Mouse (Mus musculus) embryonic facial prominence, embryonic 14.5 days (tissue): Measurements from ENCODE around the gene Anp32a. TPM values are rescaled to one million over a fixed set of nuclear protein-coding genes. Genes with fewer than 3 reads are reported as not detected.
A peak's percentile ranks its signal among the peaks of the same experiment; 100 is the strongest.

ENCODE experiments used
- ATAC-seq: fragments of 200-750 bp; cut with Nextera tagmentation; 2 replicates; pipeline ENCODE4 v1.8.0; 2017; ENCODE audit warnings: low read depth, moderate number of reproducible peaks, moderate TSS enrichment
- DNase-seq: peaks from one replicate; pipeline ENCODE4 v3.0.0-alpha.2; 2015; ENCODE audit warnings: low spot score
- H3K27ac ChIP-seq: fragments of 300-500 bp; sonication (generic); replicated peaks from 2 replicates; pipeline ENCODE4 v1.5.1; 2014; ENCODE audit warnings: low read depth, mild to moderate bottlenecking, low read length, moderate library complexity
- H3K27me3 ChIP-seq: fragments of 300-500 bp; sonication (generic); replicated peaks from 2 replicates; pipeline ENCODE4 v1.6.1; 2014; ENCODE audit warnings: low read length; ENCODE audit not compliant: control insufficient read depth, insufficient read depth
- H3K36me3 ChIP-seq: fragments of 300-500 bp; sonication (generic); 2 replicates; pipeline ENCODE4 v1.6.1; 2014; ENCODE audit warnings: low read length, mixed read lengths; ENCODE audit not compliant: control insufficient read depth, insufficient read depth
- H3K4me1 ChIP-seq: fragments of 300-500 bp; sonication (generic); 2 replicates; pipeline ENCODE4 v1.6.1; 2014; ENCODE audit warnings: antibody characterized with exemption, low read length; ENCODE audit not compliant: control insufficient read depth, insufficient read depth
- H3K4me2 ChIP-seq: fragments of 300-500 bp; sonication (generic); 2 replicates; pipeline ENCODE4 v1.6.1; 2014; ENCODE audit warnings: low read depth, mild to moderate bottlenecking, low read length, moderate library complexity, mixed read lengths
- H3K4me3 ChIP-seq: fragments of 300-500 bp; sonication (generic); 2 replicates; pipeline ENCODE4 v1.5.1; 2014; ENCODE audit warnings: low read depth, mild to moderate bottlenecking, low read length
- H3K9ac ChIP-seq: fragments of 300-500 bp; sonication (generic); 2 replicates; pipeline ENCODE4 v1.6.1; 2014; ENCODE audit warnings: low read depth, mild to moderate bottlenecking, low read length, moderate library complexity, mixed read lengths
- H3K9me3 ChIP-seq: fragments of 300-500 bp; sonication (generic); 2 replicates; pipeline ENCODE4 v1.6.1; 2016; ENCODE audit warnings: low read length; ENCODE audit not compliant: control insufficient read depth
- WGBS: fragments of 180-500 bp; shearing (Covaris S2); extraction: QIAGEN DNeasy Blood & Tissue Kit; methylation state at CpG from one replicate; pipeline ENCODE4 v1.1.7; 2014; 5-methylcytosine and 5-hydroxymethylcytosine counted together
- polyA plus RNA-seq: library from polyadenylated mRNA; unstranded; fragments of >200 nt; fragmentation: Nextera tagmentation; extraction: Ambion mirVana; gene quantifications from 2 replicates; pipeline ENCODE4 v1.2.1, GENCODE M21; 2014

Anp32a gene
- polyA plus RNA-seq, 1 experiment from 2014 or later: 107 TPM

- no peak for ATAC-seq
- Histone ChIP-seq H3K9ac (no peak overlapping the region), H3K4me3 (no peak overlapping the region), H3K27ac (no peak overlapping the region), H3K4me1 (no peaks in the 10 kb centered on the region), H3K27me3 (no peaks in the 10 kb centered on the region), H3K4me2 (no peak overlapping the region), H3K9me3 (no peaks in the 10 kb centered on the region), H3K36me3 (no peaks in the 10 kb centered on the region)
- no peak for DNase-seq
- WGBS: 70% methylated on average over 4 of the region's 4 CpGs
Measured at GRCm38 (mm10) chr9:62337924-62338635, 3.0 kb upstream of the Anp32a start.

GRCm38 (mm10) chr9:62338636-62339191 lies 2.4 kb upstream of the Anp32a start:
- 85% methylated on average over 9 of the region's 9 CpGs for WGBS
- ATAC-seq: no peak

GRCm38 (mm10) chr9:62340301-62341122 lies 581 bp upstream of the Anp32a start:
- Histone ChIP-seq H3K4me1 (peaks cover 7% of the 10 kb centered on the region), H3K4me2 (peak overlapping the region; percentile 84), H3K27ac (peak overlapping the region; percentile 99; the same call in 1 of the 2 replicates), H3K9me3 (no peaks in the 10 kb centered on the region), H3K4me3 (peak overlapping the region; percentile 72), H3K27me3 (no peaks in the 10 kb centered on the region), H3K36me3 (no peaks in the 10 kb centered on the region), H3K9ac (peak overlapping the region; percentile 98)
- WGBS: 2% methylated on average over 30 of the region's 48 CpGs
- DNase-seq (no peak), ATAC-seq (peak; percentile 5; the same call in 1 of the 2 replicates)

More at GRCm38 (mm10) chr9:62338636-62339191, 2.4 kb upstream of the Anp32a start:
- no peak overlapping the region for H3K27ac ChIP-seq
- no peak for DNase-seq
- no peak overlapping the region for H3K4me2 ChIP-seq
- no peaks in the 10 kb centered on the region for H3K36me3 ChIP-seq
- H3K9ac ChIP-seq: no peak overlapping the region
- no peaks in the 10 kb centered on the region for H3K4me1 ChIP-seq
- H3K27me3 ChIP-seq: no peaks in the 10 kb centered on the region
- no peaks in the 10 kb centered on the region for H3K9me3 ChIP-seq
- no peak overlapping the region for H3K4me3 ChIP-seq

GRCm38 (mm10) chr9:62341701-62342440 lies 778 bp downstream of the Anp32a start:
- peak overlapping the region; percentile 99 for H3K27ac ChIP-seq
- no peaks in the 10 kb centered on the region for H3K27me3 ChIP-seq
- peak overlapping the region; percentile 98 for H3K9ac ChIP-seq
- WGBS: under 1% methylated on average over 52 of the region's 54 CpGs
- H3K4me1 ChIP-seq: peaks cover 13% of the 10 kb centered on the region
- no peaks in the 10 kb centered on the region for H3K36me3 ChIP-seq
- peak overlapping the region; percentile 84 for H3K4me2 ChIP-seq
- no peak for ATAC-seq
- H3K9me3 ChIP-seq: no peaks in the 10 kb centered on the region
- DNase-seq: no peak
- H3K4me3 ChIP-seq: peak overlapping the region; percentile 72

GRCm38 (mm10) chr9:62342441-62343191 lies 1.5 kb downstream of the Anp32a start:
- Histone ChIP-seq H3K27ac (peak overlapping the region; percentile 99), H3K9me3 (no peaks in the 10 kb centered on the region), H3K9ac (peak overlapping the region; percentile 98), H3K4me2 (peak overlapping the region; percentile 84), H3K27me3 (no peaks in the 10 kb centered on the region), H3K36me3 (no peaks in the 10 kb centered on the region), H3K4me1 (peaks cover 13% of the 10 kb centered on the region), H3K4me3 (peak overlapping the region; percentile 72)
- peak; percentile 73 for DNase-seq
- no peak for ATAC-seq
- WGBS: 1% methylated on average over 48 of the region's 48 CpGs

GRCm38 (mm10) chr9:62343192-62343903 lies 2.3 kb downstream of the Anp32a start:
- Histone ChIP-seq H3K27ac (peak overlapping the region; percentile 99), H3K4me2 (peak overlapping the region; percentile 84), H3K9ac (peak overlapping the region; percentile 98), H3K36me3 (no peaks in the 10 kb centered on the region), H3K4me1 (peaks cover 14% of the 10 kb centered on the region), H3K9me3 (no peaks in the 10 kb centered on the region), H3K27me3 (no peaks in the 10 kb centered on the region), H3K4me3 (peak overlapping the region; percentile 72)
- peak; percentile 51 for ATAC-seq
- DNase-seq: peak; percentile 84
- 2% methylated on average over 23 of the region's 56 CpGs for WGBS

- Histone ChIP-seq H3K27me3 (no peaks in the 10 kb centered on the region), H3K4me1 (peaks cover 15% of the 10 kb centered on the region), H3K4me2 (peak overlapping the region; percentile 84), H3K4me3 (peak overlapping the region; percentile 72), H3K36me3 (no peaks in the 10 kb centered on the region), H3K9me3 (no peaks in the 10 kb centered on the region), H3K27ac (peak overlapping the region; percentile 99), H3K9ac (peak overlapping the region; percentile 98)
- WGBS: under 1% methylated on average over 23 of the region's 52 CpGs
- DNase-seq: peak; percentile 44
- peak; percentile 15; the same call in 1 of the 2 replicates for ATAC-seq
Measured at GRCm38 (mm10) chr9:62343904-62344491, 2.9 kb downstream of the Anp32a start.
